Mouse (Mus musculus) intestine, embryonic 14.5 days (tissue): ENCODE results near the gene Fbxw4. TPM values are rescaled to one million over a fixed set of nuclear protein-coding genes. Genes with fewer than 3 reads are reported as not detected.

ENCODE experiments used
- ATAC-seq: fragments of 200-750 bp; cut with Nextera tagmentation; replicated peaks from 2 replicates; pipeline ENCODE4 v1.8.0; 2017; ENCODE audit warnings: low read depth, moderate number of reproducible peaks, moderate TSS enrichment, moderate library complexity; ENCODE audit not compliant: low FRiP score, low TSS enrichment
- DNase-seq: peaks from one replicate; pipeline ENCODE4 v3.0.0-alpha.2; 2018; ENCODE audit warnings: low spot score
- H3K27ac ChIP-seq: fragments of 300-500 bp; sonication (generic); 2 replicates; pipeline ENCODE4 v1.5.1; 2014; ENCODE audit warnings: low read depth, mild to moderate bottlenecking, control low read depth
- H3K27me3 ChIP-seq: fragments of 300-500 bp; sonication (generic); replicated peaks from 2 replicates; pipeline ENCODE4 v1.6.1; 2014; ENCODE audit warnings: low read length, control low read depth; ENCODE audit not compliant: control insufficient read depth, insufficient read depth
- H3K36me3 ChIP-seq: fragments of 300-500 bp; sonication (generic); 2 replicates; pipeline ENCODE4 v1.6.1; 2014; ENCODE audit warnings: low read length, control low read depth; ENCODE audit not compliant: control insufficient read depth, insufficient read depth
- H3K4me1 ChIP-seq: fragments of 300-500 bp; sonication (generic); replicated peaks from 2 replicates; pipeline ENCODE4 v1.6.1; 2014; ENCODE audit warnings: low read length, control low read depth, mixed read lengths; ENCODE audit not compliant: control insufficient read depth, insufficient read depth
- H3K4me2 ChIP-seq: fragments of 300-500 bp; sonication (generic); 2 replicates; pipeline ENCODE4 v1.6.1; 2014; ENCODE audit warnings: low read length
- H3K4me3 ChIP-seq: fragments of 300-500 bp; sonication (generic); 2 replicates; pipeline ENCODE4 v1.5.1; 2014; ENCODE audit warnings: low read depth, low read length, control low read depth, mixed read lengths
- H3K9ac ChIP-seq: fragments of 300-500 bp; sonication (generic); 2 replicates; pipeline ENCODE4 v1.6.1; 2014; ENCODE audit warnings: mild to moderate bottlenecking, low read length
- H3K9me3 ChIP-seq: fragments of 300-500 bp; sonication (generic); 2 replicates; pipeline ENCODE4 v1.6.1; 2016; ENCODE audit warnings: low read length, control low read depth; ENCODE audit not compliant: control insufficient read depth
- WGBS: fragments of 180-500 bp; shearing (Covaris S2); extraction: QIAGEN DNeasy Blood & Tissue Kit; methylation state at CpG from one replicate; pipeline ENCODE4 v1.1.7; 2014; 5-methylcytosine and 5-hydroxymethylcytosine counted together
- polyA plus RNA-seq: library from polyadenylated mRNA; unstranded; fragments of >200 nt; fragmentation: Nextera tagmentation; extraction: Ambion mirVana; gene quantifications from 2 replicates; pipeline ENCODE4 v1.2.1, GENCODE M21; 2014

Gene Fbxw4
- polyA plus RNA-seq, result 5.2 and 6.1 TPM in 2 replicates

DNA sequence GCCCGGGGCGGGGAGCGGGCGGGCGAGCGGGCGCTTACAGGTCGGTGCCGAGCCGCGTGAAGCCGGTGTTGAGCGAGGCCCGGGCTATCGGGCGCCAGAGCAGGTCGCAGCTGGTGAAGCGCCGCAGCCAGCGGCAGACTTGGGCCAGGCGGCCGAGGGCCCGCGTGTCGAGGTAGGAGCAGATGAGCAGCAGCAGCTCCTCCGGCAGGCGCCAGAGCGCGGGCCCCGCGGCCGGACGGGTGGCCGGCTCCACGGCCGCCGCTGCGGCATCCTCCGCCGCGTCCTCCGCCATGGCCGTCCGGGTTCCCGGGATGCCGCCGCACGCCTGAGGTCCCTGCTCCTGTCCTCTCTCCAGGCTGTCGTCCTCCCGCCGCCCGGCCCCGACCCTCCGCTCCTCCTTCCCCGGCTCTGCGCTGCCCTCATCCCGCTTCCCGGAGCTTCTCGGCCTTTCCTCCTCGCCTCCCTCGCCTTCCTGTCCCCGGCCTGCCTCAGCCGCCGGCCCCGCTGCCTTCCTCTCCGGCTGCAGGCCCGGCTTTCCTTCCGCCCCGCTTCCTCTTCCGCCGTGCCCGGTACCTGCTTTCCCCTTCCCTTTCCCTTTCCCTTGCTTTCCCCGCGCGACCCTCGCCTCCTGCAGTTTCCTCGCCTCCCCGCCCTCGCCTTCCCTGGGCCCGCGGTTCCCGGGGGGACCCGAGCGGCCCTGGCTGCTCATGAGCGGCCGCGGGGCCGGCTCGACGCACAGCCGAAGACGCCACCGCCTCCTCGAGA, at the start of gene Fbxw4:
TSS of gene Fbxw4 (minus strand) at position 575 of the 765 bp plus-strand sequence.
- H3K9me3 ChIP-seq, result no peaks in the 10 kb centered on the region
- under 1% methylated on average over 60 of the region's 94 CpGs for WGBS
- no peaks in the 10 kb centered on the region for H3K36me3 ChIP-seq
- no peaks in the 10 kb centered on the region for H3K27me3 ChIP-seq
- H3K4me2 ChIP-seq, result peak within 1 kb of the TSS; percentile 79
- peak; percentile 88 for ATAC-seq
- peak within 1 kb of the TSS; percentile 68 for H3K4me3 ChIP-seq
- H3K4me1 ChIP-seq, result peaks cover 22% of the 10 kb centered on the region
- DNase-seq, result peak; percentile 92
- peak within 1 kb of the TSS; percentile 98 for H3K9ac ChIP-seq
- H3K27ac ChIP-seq, result peak within 1 kb of the TSS; percentile 95

DNA sequence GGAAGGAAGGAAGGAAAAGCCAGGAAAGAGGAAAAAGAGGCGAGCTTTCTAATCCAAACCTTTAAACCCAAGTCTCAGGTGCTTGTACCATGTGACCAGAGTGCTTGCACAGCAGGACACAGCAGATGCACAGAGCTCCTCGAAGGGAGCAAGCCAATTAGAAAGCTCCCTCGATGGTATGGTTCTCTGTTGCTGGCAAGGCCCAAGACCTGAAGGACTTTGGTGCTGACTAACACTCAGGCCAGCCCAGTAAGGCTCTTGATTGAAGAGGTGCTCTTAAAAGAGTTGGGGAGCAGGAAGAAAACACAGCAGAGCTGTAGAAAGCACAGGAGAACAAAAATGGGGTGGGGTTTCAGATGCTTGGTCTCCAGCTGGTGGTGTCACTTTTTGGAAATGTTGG, 48.6 kb upstream of the Fbxw4 start:
- H3K27me3 ChIP-seq, result no peaks in the 10 kb centered on the region
- DNase-seq (no peak), ATAC-seq (no peak)
- H3K9ac ChIP-seq, result no peak overlapping the region
- WGBS, result 75% methylated on average over 3 of the region's 3 CpGs
- H3K4me2 ChIP-seq, result no peak overlapping the region
- H3K4me1 ChIP-seq, result no peaks in the 10 kb centered on the region
- no peak overlapping the region for H3K27ac ChIP-seq
- no peak overlapping the region for H3K4me3 ChIP-seq
- no peaks in the 10 kb centered on the region for H3K36me3 ChIP-seq
- no peaks in the 10 kb centered on the region for H3K9me3 ChIP-seq

DNA sequence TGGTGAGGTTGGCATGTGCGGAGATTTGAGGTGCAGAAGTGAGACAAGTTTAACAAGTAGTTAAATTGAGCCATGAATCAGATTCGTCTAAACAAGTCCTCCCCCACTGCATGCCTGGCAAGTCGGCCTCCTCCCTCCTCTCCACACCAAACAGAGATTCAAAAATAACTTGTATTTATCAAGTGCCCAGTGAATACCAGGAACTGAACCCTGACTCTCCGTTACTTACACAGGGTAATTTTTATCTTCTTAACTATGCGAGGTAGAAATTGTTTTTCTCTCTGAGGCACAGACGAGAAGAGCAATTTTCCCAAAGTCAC, 36.1 kb upstream of the Fbxw4 start:
- no peak overlapping the region for H3K4me2 ChIP-seq
- no peaks in the 10 kb centered on the region for H3K9me3 ChIP-seq
- H3K4me3 ChIP-seq, result no peak overlapping the region
- H3K27me3 ChIP-seq, result no peaks in the 10 kb centered on the region
- no peak overlapping the region for H3K9ac ChIP-seq
- ATAC-seq (no peak), DNase-seq (no peak)
- no peaks in the 10 kb centered on the region for H3K4me1 ChIP-seq
- no peaks in the 10 kb centered on the region for H3K36me3 ChIP-seq
- 20% methylated on average over 6 of the region's 6 CpGs for WGBS
- no peak overlapping the region for H3K27ac ChIP-seq

DNA sequence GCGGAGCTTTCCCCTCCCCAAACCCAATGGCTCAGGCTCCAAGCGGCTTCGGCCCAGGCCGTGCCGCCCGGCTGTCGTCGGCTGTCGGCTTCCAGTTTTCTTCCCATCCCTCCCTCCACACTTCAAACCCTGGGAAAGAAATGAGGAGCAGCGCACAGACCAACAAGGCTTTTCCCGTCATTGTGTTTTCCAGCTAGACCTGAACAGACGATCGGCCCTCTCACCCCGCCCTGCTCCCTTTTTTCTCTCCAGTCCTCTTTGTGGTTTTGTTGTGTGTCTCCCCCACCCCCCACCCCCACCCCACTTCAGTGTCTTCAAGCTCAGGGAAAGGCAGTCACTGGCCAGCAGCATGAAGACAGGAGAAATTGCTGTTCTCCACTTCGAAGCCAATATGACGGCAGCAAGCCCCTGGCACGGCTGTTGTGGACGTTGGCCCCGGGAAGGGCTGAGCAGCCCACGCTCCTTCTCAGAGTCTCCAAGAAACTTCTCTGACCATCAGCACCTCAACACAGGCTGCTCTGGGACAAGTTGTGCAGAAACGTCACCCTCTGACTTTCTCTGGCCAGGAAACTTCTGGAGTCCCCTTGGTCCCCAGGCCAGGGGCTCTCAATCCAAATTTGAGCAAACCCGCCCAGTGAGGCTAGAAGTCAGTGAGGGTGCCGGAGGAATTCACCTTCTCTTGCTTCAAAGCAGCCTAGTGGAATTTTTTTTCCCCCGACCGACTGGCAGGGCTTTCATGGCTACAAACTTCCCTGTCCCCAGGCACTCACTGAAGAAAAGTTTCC, 35.6 kb upstream of the Fbxw4 start:
- Histone ChIP-seq H3K9me3 (no peaks in the 10 kb centered on the region), H3K27me3 (no peaks in the 10 kb centered on the region), H3K9ac (no peak overlapping the region), H3K4me3 (no peak overlapping the region), H3K27ac (no peak overlapping the region), H3K4me1 (no peaks in the 10 kb centered on the region), H3K36me3 (no peaks in the 10 kb centered on the region), H3K4me2 (no peak overlapping the region)
- WGBS, result 39% methylated on average over 25 of the region's 25 CpGs
- no peak for DNase-seq
- ATAC-seq, result no peak

DNA sequence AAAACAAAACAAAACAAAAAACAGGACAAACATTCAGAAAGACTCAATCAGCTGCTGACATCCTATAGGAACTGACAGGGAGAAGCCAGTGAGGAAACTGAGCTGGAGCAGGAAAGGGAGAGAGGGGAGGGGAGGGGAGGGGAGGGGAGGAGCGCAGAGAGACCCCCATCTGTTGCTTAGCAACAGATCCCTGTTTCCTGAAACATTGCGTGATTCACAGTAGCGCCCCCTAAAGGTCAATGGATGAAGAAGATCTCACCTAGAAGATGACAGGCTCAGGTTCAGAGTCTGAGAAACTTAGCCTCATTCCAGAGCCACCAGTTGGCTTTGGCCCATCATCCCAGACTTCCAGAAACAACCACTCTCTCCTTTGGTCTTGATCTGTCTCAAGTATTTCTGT, 33.9 kb upstream of the Fbxw4 start:
- WGBS, result 41% methylated on average over 3 of the region's 3 CpGs
- DNase-seq, result no peak
- no peak overlapping the region for H3K27ac ChIP-seq

DNA sequence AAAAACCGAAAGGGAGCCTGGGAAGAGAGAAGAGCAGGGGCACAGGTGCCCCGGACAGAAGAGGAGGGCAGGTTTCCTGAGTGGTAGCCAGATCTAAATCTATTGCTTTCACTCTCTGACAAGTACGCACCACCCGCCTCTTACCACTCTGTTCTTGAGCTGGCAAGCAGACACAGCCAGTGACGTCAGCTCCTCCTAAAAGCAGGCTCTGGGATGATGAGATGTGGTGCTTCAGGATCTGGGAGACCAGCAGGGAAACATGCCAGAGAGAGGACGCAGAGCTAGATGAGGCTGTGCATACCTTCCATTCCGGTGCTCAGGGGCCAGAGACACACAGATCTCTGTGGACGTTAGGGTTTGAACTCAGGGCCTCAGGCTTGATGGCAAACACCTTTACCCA, 32.1 kb upstream of the Fbxw4 start:
- Histone ChIP-seq H3K4me1 (no peaks in the 10 kb centered on the region), H3K36me3 (no peaks in the 10 kb centered on the region), H3K4me2 (no peak overlapping the region), H3K27ac (no peak overlapping the region), H3K27me3 (no peaks in the 10 kb centered on the region), H3K4me3 (no peak overlapping the region), H3K9me3 (no peaks in the 10 kb centered on the region), H3K9ac (no peak overlapping the region)
- 84% methylated on average over 8 of the region's 8 CpGs for WGBS
- DNase-seq (no peak), ATAC-seq (no peak)

More for the DNA sequence above, 33.9 kb upstream of the Fbxw4 start:
- Histone ChIP-seq H3K4me3 (no peak overlapping the region), H3K36me3 (no peaks in the 10 kb centered on the region), H3K4me1 (no peaks in the 10 kb centered on the region), H3K4me2 (no peak overlapping the region), H3K9me3 (no peaks in the 10 kb centered on the region), H3K9ac (no peak overlapping the region), H3K27me3 (no peaks in the 10 kb centered on the region)
- ATAC-seq, result no peak

DNA sequence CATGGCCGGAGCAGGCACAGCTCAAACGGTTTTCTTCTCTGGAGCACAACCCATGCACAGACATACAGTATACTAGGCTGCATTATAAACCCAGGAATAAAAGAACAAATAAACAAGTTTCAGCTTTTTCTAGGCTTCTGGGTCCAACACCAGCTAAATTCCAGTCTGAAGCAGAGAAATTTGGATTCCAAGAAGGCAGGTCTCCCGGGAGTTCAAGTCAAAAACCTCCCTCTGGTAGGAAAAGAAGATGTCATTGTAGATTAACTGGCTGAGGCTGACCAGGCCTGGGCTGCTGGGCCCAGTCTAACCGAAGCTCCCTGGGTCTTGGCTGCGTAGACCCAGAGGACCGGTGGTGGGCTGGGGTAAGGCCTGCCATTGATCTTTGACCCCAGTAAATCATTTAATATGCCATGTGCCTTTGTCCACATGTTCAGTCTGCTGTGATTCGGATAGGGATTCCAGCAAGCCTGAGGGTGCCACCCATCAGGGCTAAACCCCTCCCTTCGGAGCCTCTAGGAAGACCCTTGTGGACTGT, 31.0 kb upstream of the Fbxw4 start:
- no peak for ATAC-seq
- WGBS, result 50% methylated on average over 8 of the region's 8 CpGs
- no peak overlapping the region for H3K4me2 ChIP-seq
- H3K27me3 ChIP-seq, result no peaks in the 10 kb centered on the region
- no peaks in the 10 kb centered on the region for H3K4me1 ChIP-seq
- no peak overlapping the region for H3K9ac ChIP-seq
- H3K27ac ChIP-seq, result no peak overlapping the region
- no peak for DNase-seq
- H3K36me3 ChIP-seq, result no peaks in the 10 kb centered on the region
- no peaks in the 10 kb centered on the region for H3K9me3 ChIP-seq
- H3K4me3 ChIP-seq, result no peak overlapping the region

DNA sequence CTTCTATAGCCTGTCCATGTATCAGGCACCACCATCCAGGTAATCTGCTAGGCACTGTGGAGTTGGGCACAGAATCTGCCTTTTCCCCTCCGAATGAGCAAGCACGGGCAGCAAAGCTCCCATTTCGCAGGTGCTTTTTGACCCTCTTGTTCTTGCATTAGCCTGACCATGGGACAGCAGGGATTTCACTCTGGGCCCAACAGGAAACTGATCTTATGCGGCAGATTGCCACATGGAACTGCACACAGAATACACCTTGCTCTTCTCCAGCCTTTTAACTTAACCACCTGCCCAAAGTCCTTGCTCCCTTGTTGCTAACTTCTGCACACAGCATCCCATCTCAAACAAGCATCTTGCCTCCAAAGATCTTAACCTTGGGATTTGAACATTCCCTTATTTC, 26.9 kb upstream of the Fbxw4 start:
- ATAC-seq (no peak), DNase-seq (no peak)
- Histone ChIP-seq H3K4me2 (no peak overlapping the region), H3K9me3 (no peaks in the 10 kb centered on the region), H3K27ac (no peak overlapping the region), H3K27me3 (no peaks in the 10 kb centered on the region), H3K36me3 (no peaks in the 10 kb centered on the region), H3K4me1 (no peaks in the 10 kb centered on the region), H3K4me3 (no peak overlapping the region), H3K9ac (no peak overlapping the region)
- 63% methylated on average over 4 of the region's 4 CpGs for WGBS
